Mouse (Mus musculus) c-Kit-negative CD71-positive TER-119-positive erythroid progenitor cells, embryonic 14.5 days (primary cell): ENCODE measurements around the gene Galnt17.

Experiments
- DNase-seq: peaks from one replicate; pipeline ENCODE4 v3.0.0-alpha.2; 2013; ENCODE audit warnings: low read depth, low spot score

Gene Galnt17

GRCm38 (mm10) chr5:131134809-131135208 lies 173.5 kb downstream of the Galnt17 start:
- DNase-seq = no peak

DNA sequence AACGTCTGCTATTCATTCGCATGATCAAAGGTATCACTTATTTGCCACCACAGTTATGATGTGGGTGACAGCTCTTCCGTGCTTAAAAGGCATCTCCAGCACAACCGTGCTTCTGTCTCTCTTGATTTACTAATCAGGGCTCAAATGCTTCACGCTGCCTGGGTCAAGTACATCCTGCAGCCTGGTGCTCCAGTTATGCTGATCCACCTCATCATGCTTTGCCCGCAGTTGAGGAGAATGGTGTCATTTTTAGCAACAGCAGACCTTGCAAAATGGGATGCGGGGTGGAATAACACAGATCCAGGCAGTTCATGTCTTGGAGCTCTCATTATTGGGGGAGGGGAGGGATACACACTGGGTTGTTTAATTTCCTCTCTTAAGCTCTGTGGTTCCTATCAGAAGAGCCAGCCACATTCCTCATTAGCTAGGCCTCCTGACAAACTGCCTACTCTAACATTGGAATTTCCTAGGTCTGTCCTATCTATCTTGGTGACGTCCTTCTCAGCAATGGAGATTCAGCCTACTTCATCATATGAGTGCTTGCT lies 187.9 kb downstream of the Galnt17 start:
- DNase-seq = no peak

DNA sequence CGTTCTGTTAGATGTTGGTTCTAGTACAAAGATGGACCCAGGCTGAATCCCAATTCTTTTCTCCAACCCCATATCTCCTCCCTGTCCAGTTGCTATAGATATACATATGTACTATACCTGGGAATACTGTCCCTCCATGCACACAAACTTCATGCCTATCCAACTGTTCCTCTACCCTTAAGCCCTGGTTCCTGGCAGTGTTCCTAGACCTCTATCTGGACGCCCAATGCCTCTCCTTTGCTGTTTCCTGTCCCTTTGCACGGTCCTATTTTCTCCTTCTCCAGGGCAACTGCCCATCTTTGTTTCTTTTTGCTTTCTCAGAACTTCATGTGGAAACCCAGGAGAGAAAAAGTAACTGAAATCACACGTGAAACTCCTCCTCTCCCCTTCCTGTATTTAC lies 188.4 kb downstream of the Galnt17 start:
- no peak for DNase-seq

DNA sequence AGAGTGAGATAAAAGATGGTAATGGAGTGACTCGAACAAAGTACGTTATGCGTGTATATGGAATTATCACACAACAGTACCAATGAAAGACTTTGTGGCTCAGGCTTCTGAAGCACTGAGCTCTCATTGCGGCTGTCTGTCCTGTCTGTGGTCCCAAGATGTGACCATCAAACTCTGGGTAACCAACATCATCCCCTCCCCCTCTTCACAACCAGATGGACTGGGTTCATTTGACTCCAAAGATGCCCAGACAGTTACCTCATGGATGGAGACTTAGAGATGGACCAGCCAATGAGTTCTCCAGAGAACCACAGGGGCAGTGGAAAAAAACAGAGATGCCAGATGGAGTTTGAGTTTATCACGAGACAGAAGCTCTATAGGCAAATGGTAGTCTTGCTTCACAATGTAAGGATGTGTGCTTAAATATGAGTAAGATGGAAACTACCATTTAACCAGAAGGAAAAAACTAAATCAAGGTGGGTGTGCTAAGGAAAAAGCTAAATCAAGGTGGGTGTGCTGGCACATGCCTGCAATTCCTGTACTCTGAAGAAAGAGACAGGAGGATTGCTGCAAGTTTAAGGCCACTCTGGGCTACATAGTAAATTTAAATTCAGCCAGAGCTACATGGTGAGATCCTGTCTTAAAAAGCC lies 190.8 kb downstream of the Galnt17 start:
- no peak for DNase-seq

- DNase-seq = no peak
Observed at GRCm38 (mm10) chr5:131113850-131114470, 194.3 kb downstream of the Galnt17 start.

GRCm38 (mm10) chr5:131107188-131107587 lies 201.1 kb downstream of the Galnt17 start:
- DNase-seq = no peak

GRCm38 (mm10) chr5:131096824-131097223 lies 211.5 kb downstream of the Galnt17 start:
- no peak for DNase-seq

DNA sequence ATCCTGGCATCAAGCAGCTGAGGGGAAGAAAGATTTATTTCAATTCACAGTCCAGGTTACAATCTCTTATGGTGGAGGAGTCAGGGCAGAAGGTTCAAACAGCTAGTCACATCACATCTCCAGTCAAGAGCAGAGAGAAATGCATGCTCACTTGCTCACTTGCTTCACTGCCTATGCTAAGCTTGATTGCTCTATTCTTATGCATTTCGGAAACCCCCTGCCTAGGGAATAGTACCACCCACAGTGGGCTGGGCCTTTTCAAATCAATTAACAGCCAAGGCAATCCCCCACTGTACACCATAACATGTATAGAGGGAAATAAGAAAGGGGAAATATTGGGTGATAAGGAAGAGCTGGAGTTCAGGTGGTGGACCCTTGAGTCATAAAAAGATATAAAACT lies 212.7 kb downstream of the Galnt17 start:
- DNase-seq = no peak

DNA sequence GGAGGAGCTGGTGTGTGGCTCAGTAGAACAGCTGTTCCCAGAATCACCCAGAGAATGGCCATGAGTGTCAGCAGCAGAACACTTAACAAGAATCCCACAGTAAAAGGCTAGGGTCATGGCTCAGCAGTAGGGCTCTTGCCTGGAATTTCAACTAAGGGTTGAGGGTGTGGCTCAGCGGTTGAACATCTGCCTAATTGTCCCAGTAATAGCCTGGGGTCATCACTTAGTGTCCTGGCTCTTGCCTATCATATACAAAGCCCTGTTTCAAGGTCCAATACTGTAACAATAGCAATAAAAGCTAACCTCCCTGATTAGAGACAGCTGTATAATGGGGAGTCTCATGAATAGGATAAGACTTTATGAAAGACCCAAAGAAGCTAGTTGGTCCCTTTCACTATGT lies 213.5 kb downstream of the Galnt17 start:
- no peak for DNase-seq

DNA sequence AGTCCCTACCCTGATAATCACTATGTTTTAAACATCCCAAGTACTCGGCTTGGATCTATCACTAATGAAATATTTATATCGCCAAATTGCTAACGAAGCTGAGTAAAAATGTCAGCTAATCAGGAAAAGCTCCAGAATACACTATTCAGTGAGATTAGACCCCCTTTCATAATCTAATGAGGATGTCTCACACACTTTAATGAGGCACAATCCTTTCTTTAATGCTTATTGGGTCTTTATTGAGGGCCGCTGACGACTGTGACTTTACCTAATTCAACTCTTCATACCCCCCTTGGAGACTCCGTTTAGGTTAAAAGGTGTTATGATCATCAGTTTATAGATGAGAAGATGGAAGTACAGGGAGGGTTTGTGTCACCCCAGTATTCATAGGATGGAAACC lies 214.2 kb downstream of the Galnt17 start:
- DNase-seq = no peak

- DNase-seq = no peak
Observed at GRCm38 (mm10) chr5:131089876-131090275, 218.4 kb downstream of the Galnt17 start.

DNA sequence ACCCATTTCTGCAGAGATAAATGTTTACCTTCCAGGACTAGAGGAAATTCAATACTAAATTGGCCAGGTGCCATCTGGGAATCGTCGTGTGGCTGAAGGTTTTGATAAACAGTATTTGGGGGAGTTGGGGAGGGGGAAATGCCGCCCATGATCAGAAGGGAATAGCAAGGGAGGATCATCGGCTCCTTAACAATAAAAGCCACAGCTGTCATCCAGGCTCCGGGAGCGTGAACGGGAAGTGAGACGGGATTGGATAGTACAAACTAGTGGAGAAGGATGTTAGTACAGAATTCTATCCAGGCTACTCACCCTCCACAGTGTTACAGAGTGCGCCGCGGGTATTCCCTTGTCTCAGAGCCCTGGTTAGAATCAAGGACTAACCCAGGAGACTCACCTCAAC lies 219.4 kb downstream of the Galnt17 start:
- no peak for DNase-seq

- no peak for DNase-seq
Observed at GRCm38 (mm10) chr5:131083072-131083657, 225.1 kb downstream of the Galnt17 start.

GRCm38 (mm10) chr5:131077682-131078081 lies 230.6 kb downstream of the Galnt17 start:
- DNase-seq = no peak

DNA sequence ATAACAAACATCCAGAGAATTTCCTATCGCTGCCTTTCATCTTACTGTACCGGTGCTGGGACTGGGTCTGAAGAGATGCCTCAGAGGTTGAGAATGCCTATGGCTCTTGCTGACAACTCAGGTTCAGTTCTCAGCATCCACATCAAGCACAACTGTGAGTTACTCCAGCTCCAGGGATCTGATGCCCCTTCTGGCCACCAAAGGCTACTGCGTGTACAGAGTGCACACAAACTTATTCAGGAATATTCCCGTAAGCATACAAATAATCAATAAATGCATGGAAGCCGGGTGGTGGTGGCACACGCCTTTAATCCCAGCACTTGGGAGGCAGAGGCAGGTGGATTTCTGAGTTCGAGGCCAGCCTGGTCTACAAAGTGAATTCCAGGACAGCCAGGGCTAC lies 232.5 kb downstream of the Galnt17 start:
- DNase-seq = no peak

- no peak for DNase-seq
Observed at GRCm38 (mm10) chr5:131074295-131074694, 234.0 kb downstream of the Galnt17 start.

GRCm38 (mm10) chr5:131065174-131065573 lies 243.1 kb downstream of the Galnt17 start:
- no peak for DNase-seq

- DNase-seq = no peak
Observed at GRCm38 (mm10) chr5:131048505-131048904, 259.8 kb downstream of the Galnt17 start.

DNA sequence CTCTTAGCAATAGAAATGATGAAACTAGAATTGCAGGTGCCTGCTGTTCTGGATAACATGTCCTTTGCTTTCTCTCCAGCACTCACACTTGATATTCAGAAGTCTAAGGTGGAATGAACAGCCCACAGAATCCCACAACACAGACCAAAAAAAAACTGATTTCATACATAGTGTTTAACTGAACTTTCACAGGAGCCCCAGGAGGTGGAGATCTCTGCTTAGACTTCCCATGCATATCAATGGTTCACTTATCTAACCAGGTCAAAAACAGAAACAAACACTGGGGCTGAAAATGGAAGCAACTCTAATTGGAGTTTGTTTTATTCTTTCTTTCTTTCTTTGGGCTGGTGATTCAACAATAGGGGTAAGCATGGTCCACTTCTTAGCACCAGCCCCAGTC lies 265.2 kb downstream of the Galnt17 start:
- no peak for DNase-seq

DNA sequence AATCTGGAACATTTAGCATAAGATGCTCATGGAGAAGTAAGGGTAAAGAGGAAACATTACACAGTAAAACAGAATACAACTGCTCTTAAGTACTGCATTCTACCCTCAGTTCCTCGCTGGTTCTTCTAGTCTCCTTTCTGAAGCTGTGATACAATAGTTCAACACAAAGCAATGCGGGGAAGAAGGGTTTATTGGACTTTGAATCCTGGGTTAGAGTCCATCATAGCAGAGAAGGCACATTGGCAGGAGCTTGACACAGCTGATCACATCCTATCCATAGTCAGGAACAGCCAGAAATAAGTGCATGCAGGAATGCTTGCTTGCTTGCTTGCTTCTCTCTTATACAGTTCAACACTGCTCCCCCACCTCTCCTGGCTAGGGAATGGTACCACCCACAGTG lies 267.9 kb downstream of the Galnt17 start:
- no peak for DNase-seq

DNA sequence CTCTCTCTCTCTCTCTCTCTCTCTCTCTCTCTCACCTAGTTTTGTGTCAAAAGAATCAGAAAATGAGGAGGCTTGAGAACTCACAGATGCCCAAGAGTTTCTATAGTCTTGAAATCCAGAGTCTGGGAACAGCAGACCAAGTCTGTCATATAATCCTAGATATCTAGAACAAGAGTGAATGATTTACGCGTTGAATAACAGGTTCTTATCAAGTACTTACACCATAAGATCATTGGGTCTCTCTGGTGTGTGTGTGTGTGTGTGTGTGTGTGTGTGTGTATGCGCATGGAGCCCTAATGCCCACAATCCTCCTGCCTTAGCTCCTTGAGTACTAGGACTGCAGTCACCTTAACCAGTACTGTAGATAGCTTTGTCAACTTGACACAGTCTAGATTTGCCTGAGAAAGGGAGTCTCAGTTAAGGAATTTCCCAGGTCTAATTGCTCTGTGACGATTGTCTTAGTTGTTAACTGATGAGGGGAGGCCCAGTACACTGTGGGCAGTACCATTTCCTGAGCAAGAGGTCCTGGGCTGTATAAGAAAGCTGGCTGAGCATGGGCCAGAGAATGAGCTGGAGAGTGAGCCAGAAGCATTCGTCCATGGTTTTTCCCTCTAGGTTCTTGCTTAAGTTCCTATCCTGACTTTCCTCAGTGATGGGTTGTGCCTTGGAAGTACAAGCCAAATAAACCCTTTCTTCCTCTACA lies 268.5 kb downstream of the Galnt17 start:
- no peak for DNase-seq

DNA sequence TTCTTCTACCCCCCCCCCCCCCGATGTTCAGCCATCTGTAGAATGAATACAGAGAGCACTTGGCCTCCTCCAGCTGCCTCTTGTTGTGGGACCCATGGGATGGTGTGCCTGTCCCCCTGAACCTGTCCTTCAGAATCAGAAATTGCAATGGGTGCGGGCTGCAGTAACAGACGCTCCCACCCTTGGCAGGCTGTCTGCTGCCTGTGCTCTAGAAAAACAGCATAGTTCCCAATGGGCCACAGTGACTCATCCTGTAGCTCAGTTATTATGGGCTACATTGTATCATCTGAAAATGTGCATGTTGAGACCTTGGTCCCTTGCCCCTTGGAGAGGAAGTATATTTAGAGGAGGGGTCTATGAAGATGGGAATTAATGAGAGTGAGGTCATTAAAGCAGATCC lies 283.8 kb downstream of the Galnt17 start:
- no peak for DNase-seq
